ENCODE assay signal across 9 mouse cellular contexts in the genomic region with DNA sequence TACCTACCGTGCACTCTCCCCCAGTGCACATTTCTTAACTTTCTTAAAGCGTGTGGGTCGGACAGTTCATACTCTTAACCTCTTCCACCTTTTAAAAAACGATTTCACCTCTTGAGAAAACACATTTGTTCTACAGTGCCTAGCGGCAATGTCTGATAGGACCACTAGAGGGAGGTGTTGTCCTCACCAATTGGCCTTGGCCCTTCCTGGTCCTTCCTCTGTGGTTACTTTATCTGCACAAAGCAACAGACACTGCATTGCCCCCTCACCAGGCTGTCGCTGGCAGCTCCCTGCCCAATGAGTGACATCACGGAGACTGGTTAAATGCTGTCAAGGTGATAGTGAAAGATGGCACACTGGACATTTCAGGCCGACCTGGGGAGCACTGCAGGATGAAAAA. TPM values are rescaled to one million over a fixed set of nuclear protein-coding genes. Genes with fewer than 3 reads are reported as not detected.
DNase-seq lines count a peak whose midpoint lies in the region; ATAC-seq and TF ChIP-seq lines count a peak whose summit lies in the region.
"Had no signal": no experiment of that assay in that cellular context is flagged by ENCODE, and none has a peak within 500 bp of the region (broad histone marks: within the 10 kb centered on the region; RNA-seq: fewer than 3 reads in every experiment).

No protein-coding gene starts in this region.

- DNase-seq in 416B (ENCODE audit: low read depth) = peak; percentile 81
- DNase-seq in adrenal gland, adult (ENCODE audit: inconsistent age in 2 of 2, low spot score in 1 of 2) = peak; percentile 64 to 89
- DNase-seq in gastrocnemius, postnatal 4 days (ENCODE audit: low spot score in 2 of 2) = peak; percentile 36 to 58
- DNase-seq in kidney, postnatal 36 days = peak; percentile 68 to 85
- peak; percentile 8 for DNase-seq in liver, embryonic 13.5 days
- peak; percentile 27 for DNase-seq in urinary bladder, postnatal 10 days (ENCODE audit: low spot score)

- H3K4me1 ChIP-seq in cortical plate, adult 2 months (ENCODE audit: control insufficient read depth, insufficient read depth, low read length) = no peaks in the 10 kb centered on the region
- H3K4me1 ChIP-seq in liver, embryonic 13.5 days (replicated peaks) = no peaks in the 10 kb centered on the region
- H3K4me1 ChIP-seq in neural tube, embryonic 15.5 days = peaks cover 3% of the 10 kb centered on the region; the same call in 1 of the 2 replicates
- H3K4me1 ChIP-seq: embryonic facial prominence, embryonic 15.5 days had no signal

- 8% methylated on average over 8 of the region's 8 CpGs for WGBS in liver, embryonic 13.5 days (ENCODE audit: insufficient replicate concordance)
- WGBS in neural tube, embryonic 15.5 days = 24% methylated on average over 8 of the region's 8 CpGs

- H3K27ac ChIP-seq in cortical plate, adult 2 months (ENCODE audit: insufficient read depth, low read length) = no peak overlapping the region
- H3K27ac ChIP-seq in liver, embryonic 13.5 days = no peak overlapping the region
- H3K27ac ChIP-seq in neural tube, embryonic 15.5 days (replicated peaks) = no peak overlapping the region
- H3K27ac ChIP-seq: embryonic facial prominence, embryonic 15.5 days had no signal

- no peak for TF ChIP-seq POLR2A in cortical plate, adult 2 months (IDR thresholded peaks at IDR 0.05; ENCODE audit: extremely low read depth, insufficient read depth, low read length)

- H3K4me2 ChIP-seq in liver, embryonic 13.5 days = no peak overlapping the region
- no peak overlapping the region for H3K4me2 ChIP-seq in neural tube, embryonic 15.5 days
- H3K4me2 ChIP-seq: embryonic facial prominence, embryonic 15.5 days had no signal

- H3K9me3 ChIP-seq in liver, embryonic 13.5 days (replicated peaks) = no peaks in the 10 kb centered on the region
- no peaks in the 10 kb centered on the region for H3K9me3 ChIP-seq in neural tube, embryonic 15.5 days (replicated peaks)
- H3K9me3 ChIP-seq: embryonic facial prominence, embryonic 15.5 days had no signal

- H3K9ac ChIP-seq in liver, embryonic 13.5 days = no peak overlapping the region
- H3K9ac ChIP-seq in neural tube, embryonic 15.5 days (replicated peaks) = no peak overlapping the region
- H3K9ac ChIP-seq: embryonic facial prominence, embryonic 15.5 days had no signal

- no peak for ATAC-seq in liver, embryonic 13.5 days (ENCODE audit: low read depth)
- peak; percentile 45; the same call in 1 of the 2 replicates for ATAC-seq in neural tube, embryonic 15.5 days (ENCODE audit: low FRiP score)

- TF ChIP-seq CTCF in cortical plate, adult 2 months (IDR thresholded peaks at IDR 0.05; ENCODE audit: extremely low read depth, insufficient read depth, low read length) = peak; percentile 96

- H3K27me3 ChIP-seq in liver, embryonic 13.5 days = no peaks in the 10 kb centered on the region
- H3K27me3 ChIP-seq in neural tube, embryonic 15.5 days (replicated peaks) = no peaks in the 10 kb centered on the region
- H3K27me3 ChIP-seq: embryonic facial prominence, embryonic 15.5 days had no signal

- H3K4me3 ChIP-seq in cortical plate, adult 2 months (ENCODE audit: insufficient read depth, low read length) = no peak overlapping the region
- H3K4me3 ChIP-seq in liver, embryonic 13.5 days (replicated peaks) = no peak overlapping the region
- no peak overlapping the region for H3K4me3 ChIP-seq in neural tube, embryonic 15.5 days (replicated peaks)
- H3K4me3 ChIP-seq: embryonic facial prominence, embryonic 15.5 days had no signal

- H3K36me3 ChIP-seq in liver, embryonic 13.5 days = no peaks in the 10 kb centered on the region
- H3K36me3 ChIP-seq in neural tube, embryonic 15.5 days = no peaks in the 10 kb centered on the region
- H3K36me3 ChIP-seq: embryonic facial prominence, embryonic 15.5 days had no signal

RNA-seq across cellular contexts. Expression of gene Gli2, which starts 40.3 kb away (rescaled TPM):
- polyA plus RNA-seq in cortical plate, adult 2 months (2012; rRNA removed) = 1.6 and 1.8 TPM in 2 replicates
- total RNA-seq in gastrocnemius, postnatal 4 days (2021) = 10 to 100 TPM; 11.3 to 13.4 TPM
- polyA plus RNA-seq in liver, embryonic 13.5 days (2015; fragmentation: Nextera tagmentation; extraction: Ambion mirVana) = 0.22 and 0.75 TPM in 2 replicates
- polyA plus RNA-seq in neural tube, embryonic 15.5 days (2015; fragmentation: Nextera tagmentation; extraction: Ambion mirVana) = 1.6 and 3.1 TPM in 2 replicates

Comparison
In these comparisons a context has a peak if more than half of its experiments do, and no peak if none do; other contexts are left out.
1. DNase-seq: peak in every context shown above with its lines; median percentile 81 in 416B; 76 in adrenal gland, adult; 76 in kidney, postnatal 36 days; 47 in gastrocnemius, postnatal 4 days; 27 in urinary bladder, postnatal 10 days; 8 in liver, embryonic 13.5 days.